13 mouse cellular contexts compared by ENCODE assay signal in the genomic region with DNA sequence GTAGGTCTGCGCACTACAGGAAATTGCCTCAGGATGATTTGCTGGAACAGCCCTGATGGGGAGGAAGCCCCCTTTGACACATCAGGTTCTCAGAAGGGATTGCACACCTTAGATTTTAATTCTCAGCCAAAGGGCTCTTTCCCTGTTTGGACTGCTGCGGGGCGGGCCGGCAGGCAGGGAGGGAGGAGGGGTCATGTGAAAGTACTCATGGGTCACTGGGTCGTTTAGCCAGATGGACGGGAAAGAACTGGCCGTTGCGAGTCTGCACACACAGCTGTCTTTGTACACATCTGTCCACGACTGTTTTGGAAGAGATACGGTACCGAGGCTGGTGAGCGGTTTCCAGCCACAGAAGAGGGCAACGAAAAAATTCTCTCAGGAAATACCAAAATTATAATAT. TPM values are rescaled to one million over a fixed set of nuclear protein-coding genes. Genes with fewer than 3 reads are reported as not detected.
DNase-seq lines count a peak whose midpoint lies in the region; ATAC-seq and TF ChIP-seq lines count a peak whose summit lies in the region.
"Had no signal": no experiment of that assay in that cellular context is flagged by ENCODE, and none has a peak within 500 bp of the region (broad histone marks: within the 10 kb centered on the region; RNA-seq: fewer than 3 reads in every experiment).

No protein-coding gene starts in this region.

- H3K4me3 ChIP-seq in brown adipose tissue, adult 24 weeks (ENCODE audit: insufficient read depth, low read depth, low read length) = no peak overlapping the region
- H3K4me3 ChIP-seq in kidney, postnatal 0 days (replicated peaks; ENCODE audit: low read depth, low read length) = no peak overlapping the region
- no peak overlapping the region for H3K4me3 ChIP-seq in liver, postnatal 0 days (ENCODE audit: low read depth, low read length)
- H3K4me3 ChIP-seq in forebrain, embryonic 15.5 days = no peak overlapping the region
- no peak overlapping the region for H3K4me3 ChIP-seq in hindbrain, postnatal 0 days (ENCODE audit: low read length)
- H3K4me3 ChIP-seq: forebrain, embryonic 13.5 days; heart, embryonic 13.5 days had no signal

- no peak overlapping the region for H3K9ac ChIP-seq in kidney, postnatal 0 days (ENCODE audit: low read depth, low read length)
- H3K9ac ChIP-seq in liver, postnatal 0 days (replicated peaks) = 0 out of 2 replicates have a peak overlapping the region, but pooled peaks have one; percentile 21
- H3K9ac ChIP-seq in forebrain, embryonic 15.5 days (replicated peaks) = no peak overlapping the region
- no peak overlapping the region for H3K9ac ChIP-seq in hindbrain, postnatal 0 days (replicated peaks; ENCODE audit: low read length)
- H3K9ac ChIP-seq: forebrain, embryonic 13.5 days; heart, embryonic 13.5 days; liver, embryonic 14.5 days had no signal

- WGBS in kidney, postnatal 0 days = 12% methylated on average over 13 of the region's 13 CpGs
- 57% methylated on average over 13 of the region's 13 CpGs for WGBS in liver, postnatal 0 days (ENCODE audit: insufficient replicate concordance)
- 44% methylated on average over 13 of the region's 13 CpGs for WGBS in forebrain, embryonic 15.5 days
- 36% methylated on average over 13 of the region's 13 CpGs for WGBS in hindbrain, postnatal 0 days

- peak; percentile 65 for DNase-seq in embryo, embryonic 9.5 days (ENCODE audit: extremely low spot score)
- DNase-seq in kidney, postnatal 0 days (ENCODE audit: low spot score) = peak; percentile 67
- peak; percentile 41 for DNase-seq in liver, postnatal 0 days
- no peak for DNase-seq in urinary bladder, adult 2 months (ENCODE audit: low spot score)
- no peak for DNase-seq in hindbrain, postnatal 0 days (ENCODE audit: low spot score)
- DNase-seq: cerebellum, adult 9-10 months; thymus, adult 2 months had no signal

- no peak for TF ChIP-seq EP300 in liver, postnatal 0 days (IDR thresholded peaks at IDR 0.05; ENCODE audit: low read depth)

- peak overlapping the region; percentile 7; the same call in 1 of the 2 replicates for H3K4me2 ChIP-seq in kidney, postnatal 0 days (ENCODE audit: low read length)
- peak overlapping the region; percentile 52 for H3K4me2 ChIP-seq in liver, postnatal 0 days (ENCODE audit: low read depth, low read length)
- no peak overlapping the region for H3K4me2 ChIP-seq in forebrain, embryonic 15.5 days (replicated peaks)
- no peak overlapping the region for H3K4me2 ChIP-seq in hindbrain, postnatal 0 days (ENCODE audit: low read depth, low read length)
- H3K4me2 ChIP-seq: forebrain, embryonic 13.5 days; heart, embryonic 13.5 days had no signal

- no peaks in the 10 kb centered on the region for H3K27me3 ChIP-seq in kidney, postnatal 0 days (ENCODE audit: insufficient read depth, low read length)
- H3K27me3 ChIP-seq in liver, postnatal 0 days (ENCODE audit: insufficient read depth, low read length) = no peaks in the 10 kb centered on the region
- no peaks in the 10 kb centered on the region for H3K27me3 ChIP-seq in forebrain, embryonic 15.5 days
- H3K27me3 ChIP-seq in hindbrain, postnatal 0 days (ENCODE audit: insufficient read depth, low read length) = no peaks in the 10 kb centered on the region
- H3K27me3 ChIP-seq: forebrain, embryonic 13.5 days; heart, embryonic 13.5 days had no signal

- ATAC-seq in kidney, postnatal 0 days (replicated peaks; ENCODE audit: low FRiP score, low read depth) = no peak
- ATAC-seq in liver, postnatal 0 days = peak; percentile 68; the same call in 1 of the 2 replicates
- no peak for ATAC-seq in forebrain, embryonic 15.5 days (replicated peaks)
- no peak for ATAC-seq in hindbrain, postnatal 0 days
- ATAC-seq: forebrain, embryonic 13.5 days had no signal

- no peak for TF ChIP-seq CTCF in kidney, postnatal 0 days (IDR thresholded peaks at IDR 0.05; ENCODE audit: low read depth)
- TF ChIP-seq CTCF in liver, postnatal 0 days (IDR thresholded peaks at IDR 0.05; ENCODE audit: low read depth) = no peak
- no peak for TF ChIP-seq CTCF in hindbrain, postnatal 0 days (IDR thresholded peaks at IDR 0.05; ENCODE audit: low read depth)

- H3K36me3 ChIP-seq in kidney, postnatal 0 days (ENCODE audit: insufficient read depth, low read length) = no peaks in the 10 kb centered on the region
- no peaks in the 10 kb centered on the region for H3K36me3 ChIP-seq in liver, postnatal 0 days (replicated peaks; ENCODE audit: insufficient read depth, low read length)
- H3K36me3 ChIP-seq in forebrain, embryonic 15.5 days = no peaks in the 10 kb centered on the region
- H3K36me3 ChIP-seq in hindbrain, postnatal 0 days (ENCODE audit: insufficient read depth, low read length) = no peaks in the 10 kb centered on the region

- peaks cover 11% of the 10 kb centered on the region for H3K4me1 ChIP-seq in brown adipose tissue, adult 24 weeks (ENCODE audit: control insufficient read depth, insufficient read depth, insufficient read length, low read length)
- H3K4me1 ChIP-seq in kidney, postnatal 0 days (replicated peaks; ENCODE audit: insufficient read depth, low read length) = peaks cover 31% of the 10 kb centered on the region
- H3K4me1 ChIP-seq in liver, postnatal 0 days (ENCODE audit: insufficient read depth) = peaks cover 18% of the 10 kb centered on the region
- H3K4me1 ChIP-seq in forebrain, embryonic 15.5 days = 0 out of 2 replicates have a peak, but pooled peaks cover 9% of the 10 kb centered on the region
- no peaks in the 10 kb centered on the region; the same call in 1 of the 2 replicates for H3K4me1 ChIP-seq in hindbrain, postnatal 0 days (ENCODE audit: insufficient read depth, low read length)

- no peaks in the 10 kb centered on the region for H3K9me3 ChIP-seq in kidney, postnatal 0 days (replicated peaks; ENCODE audit: low read length)
- no peaks in the 10 kb centered on the region for H3K9me3 ChIP-seq in liver, postnatal 0 days (ENCODE audit: low read length)
- H3K9me3 ChIP-seq in forebrain, embryonic 15.5 days = no peaks in the 10 kb centered on the region
- H3K9me3 ChIP-seq in hindbrain, postnatal 0 days (ENCODE audit: low read length) = no peaks in the 10 kb centered on the region
- H3K9me3 ChIP-seq: forebrain, embryonic 13.5 days; heart, embryonic 13.5 days had no signal

- H3K27ac ChIP-seq in brown adipose tissue, adult 24 weeks (replicated peaks; ENCODE audit: low read depth, low read length) = 0 out of 2 replicates have a peak overlapping the region, but pooled peaks have one; percentile 29
- H3K27ac ChIP-seq in kidney, postnatal 0 days = peak overlapping the region; percentile 62
- H3K27ac ChIP-seq in liver, postnatal 0 days (ENCODE audit: low read depth) = peak overlapping the region; percentile 68
- H3K27ac ChIP-seq in forebrain, embryonic 15.5 days (replicated peaks) = no peak overlapping the region
- H3K27ac ChIP-seq in hindbrain, postnatal 0 days = no peak overlapping the region
- H3K27ac ChIP-seq: forebrain, embryonic 13.5 days; liver, embryonic 14.5 days had no signal

RNA-seq across cellular contexts. Expression of a gene that starts 13.2 kb away (rescaled TPM):
- 18.8 and 24.2 TPM in 2 replicates for polyA plus RNA-seq in brown adipose tissue, adult 24 weeks (2012; ENCODE audit: insufficient read depth, insufficient read length, missing spikeins)
- 21.9 and 24.2 TPM in 2 replicates for polyA plus RNA-seq in kidney, postnatal 0 days (2015; fragmentation: Nextera tagmentation; extraction: Ambion mirVana)
- 2.2 and 2.4 TPM in 2 replicates for polyA plus RNA-seq in liver, postnatal 0 days (2015; fragmentation: Nextera tagmentation; extraction: Ambion mirVana)
- 5.6 and 7.7 TPM in 2 replicates for polyA plus RNA-seq in forebrain, embryonic 15.5 days (2015; fragmentation: Nextera tagmentation; extraction: Ambion mirVana)
- 24.4 and 27.7 TPM in 2 replicates for polyA plus RNA-seq in urinary bladder, adult 2 months (2012; rRNA removed)
- total RNA-seq in hindbrain, postnatal 0 days (2014; rRNA removed) = 7.6 and 8.4 TPM in 2 replicates
- polyA plus RNA-seq in hindbrain, postnatal 0 days (2015; fragmentation: Nextera tagmentation; extraction: Ambion mirVana) = 5.5 and 7.0 TPM in 2 replicates
- total RNA-seq: monocyte, adult 5-6 weeks had no signal

Comparison
In these comparisons a context has a peak if more than half of its experiments do, and no peak if none do; other contexts are left out.
1. H3K27ac ChIP-seq: peak in brown adipose tissue, adult 24 weeks (single experiment), kidney, postnatal 0 days (single experiment) and liver, postnatal 0 days (single experiment); none in forebrain, embryonic 15.5 days (single experiment) and hindbrain, postnatal 0 days (single experiment).
2. DNase-seq: peak in embryo, embryonic 9.5 days (single experiment), kidney, postnatal 0 days (single experiment) and liver, postnatal 0 days (single experiment); none in urinary bladder, adult 2 months (single experiment) and hindbrain, postnatal 0 days (single experiment).
3. H3K4me2 ChIP-seq: peak in kidney, postnatal 0 days (single experiment) and liver, postnatal 0 days (single experiment); none in forebrain, embryonic 15.5 days (single experiment) and hindbrain, postnatal 0 days (single experiment).